Mouse (Mus musculus): Measurements from ENCODE around the gene AC134908.4. TPM values are rescaled to one million over a fixed set of nuclear protein-coding genes. Genes with fewer than 3 reads are reported as not detected.

The AC134908.4 gene
- not detected in 2 replicates for polyA plus RNA-seq (2015; fragmentation: Nextera tagmentation; extraction: Ambion mirVana)

- WGBS (ENCODE audit: insufficient replicate concordance), result 45% methylated on average over 6 of the region's 6 CpGs
- no peaks in the 10 kb centered on the region for H3K9me3 ChIP-seq (replicated peaks; ENCODE audit: control insufficient read depth, low read length)
These were observed at the start of gene AC134908.4 for GRCm38 (mm10) chr17:25795609-25796092. AC134908.4 (minus strand) TSS chr17:25795659.

GRCm38 (mm10) chr17:25844396-25844901 lies 49.0 kb upstream of the AC134908.4 start, which contains the start of gene Rhot2:
Rhot2 (minus strand) TSS chr17:25844851.
- Histone ChIP-seq H3K27me3 (ENCODE audit: control insufficient read depth, insufficient read depth, low read depth, low read length) (no peaks in the 10 kb centered on the region), H3K27ac (ENCODE audit: low read length) (peak within 1 kb of the TSS; percentile 84), H3K4me1 (ENCODE audit: control insufficient read depth, low read depth, low read length) (peaks cover 21% of the 10 kb centered on the region), H3K9me3 (replicated peaks; ENCODE audit: control insufficient read depth, low read length) (no peaks in the 10 kb centered on the region), H3K9ac (ENCODE audit: low read depth, low read length) (peak within 1 kb of the TSS; percentile 87), H3K4me2 (ENCODE audit: low read depth, low read length) (peak within 1 kb of the TSS; percentile 87), H3K4me3 (ENCODE audit: low read depth, low read length) (peak within 1 kb of the TSS; percentile 87), H3K36me3 (ENCODE audit: control insufficient read depth, insufficient read depth) (peaks cover 30% of the 10 kb centered on the region)
- WGBS (ENCODE audit: insufficient replicate concordance), result under 1% methylated on average over 21 of the region's 21 CpGs
- ATAC-seq (ENCODE audit: low read depth), result peak; percentile 94

More at GRCm38 (mm10) chr17:25795609-25796092, at the start of gene AC134908.4:
- Histone ChIP-seq H3K36me3 (ENCODE audit: control insufficient read depth, insufficient read depth) (no peaks in the 10 kb centered on the region), H3K4me3 (ENCODE audit: low read depth, low read length) (peak within 1 kb of the TSS; percentile 86), H3K4me1 (ENCODE audit: control insufficient read depth, low read depth, low read length) (peaks cover 38% of the 10 kb centered on the region), H3K27me3 (ENCODE audit: control insufficient read depth, insufficient read depth, low read depth, low read length) (no peaks in the 10 kb centered on the region), H3K4me2 (ENCODE audit: low read depth, low read length) (peak within 1 kb of the TSS; percentile 94), H3K27ac (ENCODE audit: low read length) (no peak within 1 kb of the TSS), H3K9ac (ENCODE audit: low read depth, low read length) (peak within 1 kb of the TSS; percentile 74)
- ATAC-seq (ENCODE audit: low read depth), result no peak

GRCm38 (mm10) chr17:25843636-25844395 lies 48.4 kb upstream of the AC134908.4 start:
- peaks cover 35% of the 10 kb centered on the region for H3K36me3 ChIP-seq (ENCODE audit: control insufficient read depth, insufficient read depth)
- peak; percentile 42 for ATAC-seq (ENCODE audit: low read depth)
- H3K9me3 ChIP-seq (replicated peaks; ENCODE audit: control insufficient read depth, low read length), result no peaks in the 10 kb centered on the region
- 2% methylated on average over 36 of the region's 38 CpGs for WGBS (ENCODE audit: insufficient replicate concordance)
- no peaks in the 10 kb centered on the region for H3K27me3 ChIP-seq (ENCODE audit: control insufficient read depth, insufficient read depth, low read depth, low read length)
- peak overlapping the region; percentile 84 for H3K27ac ChIP-seq (ENCODE audit: low read length)
- peak overlapping the region; percentile 87 for H3K4me2 ChIP-seq (ENCODE audit: low read depth, low read length)
- peaks cover 23% of the 10 kb centered on the region for H3K4me1 ChIP-seq (ENCODE audit: control insufficient read depth, low read depth, low read length)
- peak overlapping the region; percentile 87 for H3K4me3 ChIP-seq (ENCODE audit: low read depth, low read length)
- peak overlapping the region; percentile 87 for H3K9ac ChIP-seq (ENCODE audit: low read depth, low read length)

GRCm38 (mm10) chr17:25843122-25843521 lies 47.7 kb upstream of the AC134908.4 start:
- H3K27me3 ChIP-seq (ENCODE audit: control insufficient read depth, insufficient read depth, low read depth, low read length), result no peaks in the 10 kb centered on the region
- peak overlapping the region; percentile 87 for H3K4me3 ChIP-seq (ENCODE audit: low read depth, low read length)
- H3K27ac ChIP-seq (ENCODE audit: low read length), result peak overlapping the region; percentile 19
- peak overlapping the region; percentile 87 for H3K4me2 ChIP-seq (ENCODE audit: low read depth, low read length)
- H3K9ac ChIP-seq (ENCODE audit: low read depth, low read length), result peak overlapping the region; percentile 87
- WGBS (ENCODE audit: insufficient replicate concordance), result 86% methylated on average over 4 of the region's 4 CpGs
- H3K9me3 ChIP-seq (replicated peaks; ENCODE audit: control insufficient read depth, low read length), result no peaks in the 10 kb centered on the region
- ATAC-seq (ENCODE audit: low read depth), result no peak
- H3K36me3 ChIP-seq (ENCODE audit: control insufficient read depth, insufficient read depth), result peaks cover 35% of the 10 kb centered on the region
- peaks cover 23% of the 10 kb centered on the region for H3K4me1 ChIP-seq (ENCODE audit: control insufficient read depth, low read depth, low read length)

- Histone ChIP-seq H3K36me3 (ENCODE audit: control insufficient read depth, insufficient read depth) (peaks cover 37% of the 10 kb centered on the region), H3K4me2 (ENCODE audit: low read depth, low read length) (no peak overlapping the region), H3K4me1 (ENCODE audit: control insufficient read depth, low read depth, low read length) (peaks cover 24% of the 10 kb centered on the region), H3K27me3 (ENCODE audit: control insufficient read depth, insufficient read depth, low read depth, low read length) (no peaks in the 10 kb centered on the region), H3K9ac (ENCODE audit: low read depth, low read length) (no peak overlapping the region), H3K9me3 (replicated peaks; ENCODE audit: control insufficient read depth, low read length) (no peaks in the 10 kb centered on the region), H3K27ac (ENCODE audit: low read length) (no peak overlapping the region), H3K4me3 (ENCODE audit: low read depth, low read length) (no peak overlapping the region)
- WGBS (ENCODE audit: insufficient replicate concordance), result 75% methylated on average over 3 of the region's 3 CpGs
- ATAC-seq (ENCODE audit: low read depth), result no peak
These were observed 47.0 kb upstream of the AC134908.4 start for GRCm38 (mm10) chr17:25842509-25842908.

GRCm38 (mm10) chr17:25841117-25841880 lies 45.8 kb upstream of the AC134908.4 start, which contains the start of gene Gm20683:
Gm20683 (minus strand) TSS chr17:25841763.
- 90% methylated on average over 22 of the region's 22 CpGs for WGBS (ENCODE audit: insufficient replicate concordance)
- Histone ChIP-seq H3K27ac (ENCODE audit: low read length) (no peak within 1 kb of the TSS), H3K9ac (ENCODE audit: low read depth, low read length) (no peak within 1 kb of the TSS), H3K4me1 (ENCODE audit: control insufficient read depth, low read depth, low read length) (peaks cover 36% of the 10 kb centered on the region), H3K27me3 (ENCODE audit: control insufficient read depth, insufficient read depth, low read depth, low read length) (no peaks in the 10 kb centered on the region), H3K9me3 (replicated peaks; ENCODE audit: control insufficient read depth, low read length) (no peaks in the 10 kb centered on the region), H3K36me3 (ENCODE audit: control insufficient read depth, insufficient read depth) (peaks cover 37% of the 10 kb centered on the region), H3K4me3 (ENCODE audit: low read depth, low read length) (no peak within 1 kb of the TSS), H3K4me2 (ENCODE audit: low read depth, low read length) (no peak within 1 kb of the TSS)
- ATAC-seq (ENCODE audit: low read depth), result no peak

GRCm38 (mm10) chr17:25840519-25840918 lies 45.1 kb upstream of the AC134908.4 start:
- Histone ChIP-seq H3K4me1 (ENCODE audit: control insufficient read depth, low read depth, low read length) (peaks cover 40% of the 10 kb centered on the region), H3K9ac (ENCODE audit: low read depth, low read length) (no peak overlapping the region), H3K4me3 (ENCODE audit: low read depth, low read length) (no peak overlapping the region), H3K27me3 (ENCODE audit: control insufficient read depth, insufficient read depth, low read depth, low read length) (no peaks in the 10 kb centered on the region), H3K9me3 (replicated peaks; ENCODE audit: control insufficient read depth, low read length) (no peaks in the 10 kb centered on the region), H3K27ac (ENCODE audit: low read length) (no peak overlapping the region), H3K36me3 (ENCODE audit: control insufficient read depth, insufficient read depth) (peaks cover 37% of the 10 kb centered on the region), H3K4me2 (ENCODE audit: low read depth, low read length) (no peak overlapping the region)
- ATAC-seq (ENCODE audit: low read depth), result no peak
- 88% methylated on average over 6 of the region's 6 CpGs for WGBS (ENCODE audit: insufficient replicate concordance)

GRCm38 (mm10) chr17:25839455-25840235 lies 44.2 kb upstream of the AC134908.4 start:
- ATAC-seq (ENCODE audit: low read depth), result peak; percentile 44
- Histone ChIP-seq H3K4me2 (ENCODE audit: low read depth, low read length) (no peak overlapping the region), H3K4me1 (ENCODE audit: control insufficient read depth, low read depth, low read length) (peaks cover 43% of the 10 kb centered on the region), H3K36me3 (ENCODE audit: control insufficient read depth, insufficient read depth) (peaks cover 37% of the 10 kb centered on the region), H3K9me3 (replicated peaks; ENCODE audit: control insufficient read depth, low read length) (no peaks in the 10 kb centered on the region), H3K4me3 (ENCODE audit: low read depth, low read length) (no peak overlapping the region), H3K9ac (ENCODE audit: low read depth, low read length) (0 out of 2 replicates have a peak overlapping the region, but pooled peaks have one; percentile 3), H3K27me3 (ENCODE audit: control insufficient read depth, insufficient read depth, low read depth, low read length) (no peaks in the 10 kb centered on the region), H3K27ac (ENCODE audit: low read length) (peak overlapping the region; percentile 76)
- WGBS (ENCODE audit: insufficient replicate concordance), result 78% methylated on average over 14 of the region's 14 CpGs

Data from liver, embryonic 16.5 days (tissue).